Mouse (Mus musculus): ENCODE measurements around the gene Pigl.

- no peak for TF ChIP-seq CTCF (IDR thresholded peaks at IDR 0.05; ENCODE audit: low read depth)
- TF ChIP-seq EP300 (IDR thresholded peaks at IDR 0.05; ENCODE audit: low read depth): no peak
These were observed 82.7 kb downstream of the Pigl start for GRCm38 (mm10) chr11:62540969-62541368.

Measured in liver, embryonic 14.5 days (tissue).